Mouse (Mus musculus) lung, postnatal 0 days (tissue): ENCODE measurements around the gene Dgkd.

ENCODE experiments used
- CTCF ChIP-seq: IDR thresholded peaks from 2 replicates; pipeline ENCODE4 v1.5.1; 2016; ENCODE audit warnings: antibody characterized with exemption, mild to moderate bottlenecking
- EP300 ChIP-seq: IDR thresholded peaks from 2 replicates; pipeline ENCODE4 v1.6.1; 2016; ENCODE audit warnings: antibody characterized with exemption, mild to moderate bottlenecking, control low read depth

DNA sequence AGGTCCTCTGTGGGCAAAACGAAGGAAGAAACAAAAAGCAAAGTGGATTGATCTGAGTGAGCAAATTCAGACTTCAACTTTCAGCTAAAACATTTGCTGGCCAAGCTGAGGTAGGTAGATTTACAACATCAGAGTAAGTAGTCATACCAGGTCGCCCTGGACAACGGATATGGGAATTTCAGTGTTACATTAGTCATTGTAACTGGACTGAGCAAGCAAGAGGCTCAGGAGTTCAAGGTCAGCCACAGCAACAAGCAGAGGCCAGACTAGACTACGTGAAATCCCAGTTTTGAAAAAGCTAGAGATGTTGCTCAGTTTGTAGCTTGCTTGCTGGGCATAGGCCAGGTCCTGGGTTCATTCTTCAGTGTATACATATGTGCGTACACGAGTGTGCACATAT, 27.1 kb upstream of the Dgkd start:
- TF ChIP-seq EP300 (no peak), CTCF (no peak)
